Mouse (Mus musculus) mouse trophoblast stem cell (cell line): ENCODE data around the gene Clec11a.
"Not testable (repeated sequence)": the region's sequence is repeated elsewhere in the genome, so short reads cannot be mapped to it uniquely, and the experiment has no call there.

Experiments
- in situ Hi-C, 2 experiments: fragments of 300-500 bp; cut with MseI, MboI; formaldehyde crosslinking; loops; 2 replicates in 1 of 2; 3 replicates in 1 of 2; pipeline ENCODE4 v1.15.1; 2025

Clec11a gene

DNA sequence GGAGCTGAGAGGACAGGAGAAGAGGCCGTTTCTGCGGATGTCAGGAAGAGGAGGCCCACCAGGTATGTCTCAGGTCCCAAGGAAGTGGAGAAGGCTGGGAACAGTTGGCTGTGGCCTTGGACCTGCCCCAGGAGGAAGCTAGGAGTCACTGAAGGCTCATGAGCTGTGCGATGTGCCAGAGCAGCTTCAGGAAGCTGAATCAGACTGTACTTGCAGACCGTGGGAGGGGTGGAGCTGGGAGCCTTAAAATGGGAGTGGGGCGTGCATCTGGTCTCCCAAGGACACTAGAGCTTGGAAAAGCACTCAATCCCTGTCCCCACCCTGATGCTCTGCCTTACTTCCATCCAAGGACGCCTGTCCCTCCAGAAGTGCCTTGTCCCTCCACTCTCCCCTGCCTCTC is 19.9 kb upstream of the Clec11a start:
- in situ Hi-C loops: no loop called here

GRCm38 (mm10) chr7:44322290-44322689 is 15.6 kb upstream of the Clec11a start:
- in situ Hi-C loops: no loop called here

DNA sequence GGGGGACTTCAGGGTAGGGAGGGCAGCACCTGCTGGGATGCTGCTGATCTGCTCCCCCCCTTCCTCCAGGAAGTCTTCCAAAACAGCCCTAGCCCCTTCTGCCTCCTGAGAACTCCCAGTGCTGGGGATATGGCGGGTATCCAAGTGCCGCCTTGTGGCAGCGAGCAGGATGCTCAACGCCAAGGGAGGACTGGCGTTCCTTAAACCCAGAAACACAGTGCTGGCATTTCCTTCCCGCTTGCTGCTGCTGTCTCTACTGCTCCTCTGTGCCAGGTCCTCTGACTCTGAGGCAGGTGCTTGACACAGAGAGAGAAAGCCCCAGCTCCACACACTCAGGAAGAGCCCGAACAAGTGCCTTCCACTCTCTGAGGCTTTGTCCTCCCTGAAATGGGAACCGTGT is 14.2 kb upstream of the Clec11a start:
- in situ Hi-C loops: no loop called here

GRCm38 (mm10) chr7:44317913-44318312 is 11.2 kb upstream of the Clec11a start:
- in situ Hi-C loops: no loop called here

- in situ Hi-C loops: no loop called here
Measured at GRCm38 (mm10) chr7:44312484-44312883, 5.8 kb upstream of the Clec11a start.

DNA sequence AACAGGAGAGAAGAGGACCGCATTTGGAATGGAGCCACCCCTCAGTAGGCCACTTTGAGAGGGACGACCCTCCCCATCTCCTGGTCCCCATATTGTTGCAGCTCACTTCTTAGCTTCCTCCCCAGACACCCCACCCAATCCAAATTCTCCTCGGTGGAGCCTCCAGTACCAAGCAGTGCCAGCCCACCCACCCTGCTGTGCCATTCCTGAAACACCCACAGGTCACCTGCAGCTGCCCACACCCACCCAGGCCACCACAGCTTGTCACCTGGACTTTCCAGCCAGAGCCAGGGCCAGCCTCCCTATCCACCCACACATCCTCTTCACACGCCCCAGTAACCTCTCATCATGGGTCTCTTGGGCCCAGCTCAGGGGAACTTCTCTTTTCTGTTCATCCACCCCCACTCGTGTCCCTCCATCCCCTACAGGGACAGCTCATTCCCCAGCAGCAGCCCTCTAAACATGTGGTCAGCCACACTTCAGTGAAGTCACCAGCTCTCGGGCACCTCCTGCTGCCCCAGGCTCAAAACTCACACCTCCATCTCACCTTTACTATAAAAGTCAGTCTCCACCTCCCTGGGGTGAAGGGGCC is 5.1 kb upstream of the Clec11a start:
- in situ Hi-C loops: no loop called here

GRCm38 (mm10) chr7:44310878-44311712 is 4.4 kb upstream of the Clec11a start:
- in situ Hi-C loops: no loop called here

GRCm38 (mm10) chr7:44310285-44310877 is 3.7 kb upstream of the Clec11a start:
- in situ Hi-C loops: no loop called here

DNA sequence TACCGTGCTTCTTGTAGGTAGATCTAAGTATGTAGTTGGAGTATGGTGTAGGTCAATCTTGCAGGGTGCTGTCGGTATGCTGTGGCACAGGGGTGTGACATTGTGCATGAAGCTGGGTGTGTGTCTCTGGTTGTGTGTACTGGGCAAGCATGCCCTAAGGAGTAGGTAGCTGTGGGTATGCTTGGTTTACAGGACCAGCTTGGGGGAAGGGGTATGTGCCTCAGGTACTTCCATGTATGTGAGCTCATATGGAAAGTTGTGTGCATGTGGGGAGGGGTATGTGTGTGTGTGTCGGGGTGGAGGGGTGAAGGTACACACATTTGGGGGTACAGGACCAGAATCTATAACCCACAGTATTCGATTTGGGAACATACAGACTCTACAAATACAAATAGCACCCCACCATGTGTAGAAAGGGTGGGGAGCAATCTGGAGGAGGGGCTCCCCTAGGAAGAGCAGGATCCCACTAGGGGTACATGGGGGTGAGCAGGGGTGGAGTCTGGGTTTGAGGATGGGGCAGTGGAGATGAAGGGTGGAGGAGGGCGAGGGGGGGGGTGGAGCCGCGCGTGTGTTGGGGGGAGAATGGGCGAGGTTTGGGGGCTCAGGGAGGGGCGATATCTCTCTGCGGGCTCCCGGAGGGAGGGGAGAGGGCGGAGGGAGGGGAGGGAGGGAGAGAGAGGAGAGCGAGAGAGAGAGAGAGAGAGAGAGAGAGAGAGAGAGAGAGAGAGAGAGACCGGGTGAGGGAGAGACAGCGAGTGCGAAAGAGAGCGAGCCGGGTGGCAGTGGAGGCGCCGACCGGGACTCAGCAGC is 3.0 kb upstream of the Clec11a start, which contains the start of gene Shank1:
TSS of gene Shank1 (plus strand) at position 779 of the 810 bp plus-strand sequence.
- in situ Hi-C loops: no loop called here

DNA sequence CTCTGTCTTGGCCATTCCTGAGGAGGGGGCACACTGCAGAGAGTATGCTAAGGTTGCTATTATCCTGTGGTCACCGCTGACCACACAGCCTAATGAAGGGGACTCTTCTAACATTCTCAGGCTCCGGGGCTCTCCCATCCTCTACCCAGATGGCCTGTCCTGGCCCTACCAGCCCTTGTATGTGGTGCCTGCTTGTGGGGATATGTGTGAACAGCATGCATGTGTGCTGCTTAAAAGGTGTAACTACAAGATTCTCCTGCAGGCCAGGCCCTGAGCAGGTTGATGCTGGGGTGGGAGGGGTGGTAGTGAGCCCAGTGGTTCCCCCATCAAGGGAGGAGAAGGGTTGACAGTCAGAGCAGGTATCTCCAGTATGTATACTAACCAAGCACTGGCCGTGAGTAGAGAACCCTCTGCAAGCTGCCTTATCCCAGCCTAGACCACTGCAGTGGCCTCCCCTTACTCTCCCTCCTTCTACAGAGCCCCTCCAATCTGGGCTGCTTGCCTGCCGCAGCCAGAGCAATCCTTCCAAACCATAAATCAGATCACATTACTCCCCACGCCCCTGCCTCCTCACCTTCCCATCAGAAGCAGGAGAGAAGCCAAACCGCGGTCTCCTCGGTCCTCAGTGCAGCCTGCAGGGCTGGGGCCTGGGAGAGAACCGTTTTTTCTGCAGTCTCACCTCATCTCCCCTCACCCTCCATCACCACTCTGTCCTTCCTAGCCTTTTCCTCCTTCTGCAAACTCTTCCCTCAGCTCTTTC is 739 bp upstream of the Clec11a start:
- in situ Hi-C loops: no loop called here

DNA sequence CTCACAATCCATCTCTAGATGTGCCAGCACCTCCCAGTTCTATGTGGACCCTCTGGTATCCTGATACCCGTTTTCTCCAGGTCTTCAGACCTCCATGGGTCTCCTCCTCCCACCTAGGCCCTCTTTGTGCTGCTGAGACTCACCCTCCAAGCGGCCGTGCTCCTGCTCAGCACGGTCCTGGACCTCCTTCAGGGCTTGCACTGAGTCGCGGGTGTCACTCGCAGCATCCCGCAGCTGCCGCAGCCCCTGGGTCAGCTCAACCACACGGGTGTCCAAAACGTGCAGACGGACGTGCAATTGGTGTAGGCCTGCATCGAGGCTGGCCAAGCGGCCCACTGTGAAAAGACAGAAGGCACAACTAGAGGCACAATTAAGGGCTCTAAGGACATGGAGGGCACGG is 1.0 kb downstream of the Clec11a start:
- in situ Hi-C loops: no loop called here

- in situ Hi-C loops: no loop called here
Measured at GRCm38 (mm10) chr7:44304775-44305641, 1.7 kb downstream of the Clec11a start.

DNA sequence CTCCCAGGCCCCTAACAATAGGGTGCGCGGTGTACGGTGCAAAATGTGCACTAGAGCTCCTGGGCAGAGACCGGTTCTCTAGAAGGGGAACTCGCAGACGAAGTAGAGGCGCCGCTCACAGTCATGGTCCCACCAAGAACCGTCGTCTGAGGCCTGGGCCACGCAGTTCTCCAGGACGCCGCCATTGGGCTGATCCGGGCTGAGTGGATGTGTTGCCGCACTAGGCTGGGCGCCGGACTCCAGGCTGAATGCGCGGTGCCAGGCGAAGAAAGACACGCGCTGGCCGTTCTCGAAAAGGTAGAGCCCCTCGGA is 2.3 kb downstream of the Clec11a start:
- in situ Hi-C loops: no loop called here

GRCm38 (mm10) chr7:44303346-44304340 is 3.1 kb downstream of the Clec11a start:
- in situ Hi-C loops: no loop called here

- in situ Hi-C loops: not testable (repeated sequence)
Measured at GRCm38 (mm10) chr7:44297501-44297900, 9.2 kb downstream of the Clec11a start.

DNA sequence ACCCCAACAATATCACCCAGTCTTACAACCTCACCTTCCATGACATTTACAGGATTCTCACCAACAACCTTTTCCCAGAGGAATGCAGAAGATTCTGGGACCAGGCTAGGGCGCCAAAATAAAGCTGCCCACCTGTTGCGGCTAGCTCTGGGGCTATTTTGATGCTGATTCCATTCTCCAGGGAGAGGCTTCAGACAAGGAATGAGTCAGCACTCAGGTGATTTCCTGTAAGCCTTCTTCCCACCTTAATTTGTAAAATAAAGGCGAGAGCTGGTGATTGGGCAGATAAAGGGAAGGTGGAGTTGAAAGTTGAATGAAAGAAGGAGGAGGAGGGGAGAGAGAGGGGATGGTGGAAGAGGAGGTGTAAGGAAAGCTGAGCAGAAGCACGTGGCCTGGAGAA is 15.3 kb downstream of the Clec11a start:
- in situ Hi-C loops: no loop called here

DNA sequence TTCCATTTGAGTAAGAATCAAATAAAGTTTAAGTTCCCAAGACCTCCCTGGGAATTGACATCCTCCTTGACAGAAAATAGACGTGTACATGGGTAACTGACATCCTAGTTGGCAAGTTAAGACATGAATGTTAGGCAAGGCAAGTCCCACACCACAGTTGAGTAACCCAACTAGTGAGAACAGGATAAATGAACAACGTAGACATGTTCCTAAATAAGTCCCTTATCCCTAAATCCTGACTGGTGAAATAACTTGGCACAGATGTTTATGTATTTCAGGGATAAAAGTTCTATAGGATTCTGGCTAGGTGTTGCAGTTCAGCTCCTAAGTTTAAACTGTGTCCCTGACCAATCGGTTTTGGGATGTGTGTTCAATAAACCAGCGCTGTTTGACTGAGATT is 15.7 kb downstream of the Clec11a start:
- in situ Hi-C loops: no loop called here

GRCm38 (mm10) chr7:44287760-44288159 is 18.9 kb downstream of the Clec11a start:
- in situ Hi-C loops: no loop called here

DNA sequence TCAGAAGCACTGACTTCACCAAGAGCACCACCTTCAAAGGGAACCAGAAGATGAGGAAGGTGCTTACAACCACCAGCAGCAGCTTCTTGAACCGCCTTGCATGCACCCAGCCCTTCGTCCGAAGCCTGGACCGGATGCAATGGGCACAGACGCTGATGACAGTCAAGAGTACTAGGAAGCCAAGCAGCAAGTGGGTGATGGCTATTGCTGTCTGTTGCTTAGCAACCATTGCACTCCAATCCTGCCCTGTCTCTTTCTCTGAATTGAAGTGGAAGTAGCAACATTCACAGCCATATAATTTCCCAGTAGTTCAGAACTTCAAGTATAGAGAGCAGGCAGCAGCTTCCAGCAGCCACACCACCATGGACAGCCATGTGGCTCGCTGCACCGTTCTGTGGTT is 25.1 kb downstream of the Clec11a start:
- in situ Hi-C loops: no loop called here
